Mouse (Mus musculus) erythroblast, adult 5-6 weeks (primary cell): Measurements from ENCODE around the gene St6gal1. TPM values are rescaled to one million over a fixed set of nuclear protein-coding genes. Genes with fewer than 3 reads are reported as not detected.
"Not testable (repeated sequence)": the region's sequence is repeated elsewhere in the genome, so short reads cannot be mapped to it uniquely, and the experiment has no call there.

Experiments
- ATAC-seq: replicated peaks from 2 replicates; pipeline ENCODE4 v1.8.0; 2016; ENCODE audit warnings: moderate number of reproducible peaks, mild to moderate bottlenecking, moderate TSS enrichment, inconsistent platforms; ENCODE audit not compliant: poor library complexity, low FRiP score, severe bottlenecking
- total RNA-seq, 2 experiments: library from RNA; stranded (forward) in 1 of 2; stranded (reverse) in 1 of 2; fragments of 150-400 nt in 1 of 2; fragments of 200-764, 138-1000 nt in 1 of 2; gene quantifications; 2 replicates each; pipeline versions ENCODE4 v1.2.3 to v1.2.4; 2015 to 2017; ENCODE audit warnings: low replicate concordance in 2 of 2

The St6gal1 gene
- total RNA-seq (2015; ENCODE audit: low replicate concordance): 0.77 and 0.84 TPM in 2 replicates
- total RNA-seq (2017; ENCODE audit: low replicate concordance): 1.1 and 1.4 TPM in 2 replicates

DNA sequence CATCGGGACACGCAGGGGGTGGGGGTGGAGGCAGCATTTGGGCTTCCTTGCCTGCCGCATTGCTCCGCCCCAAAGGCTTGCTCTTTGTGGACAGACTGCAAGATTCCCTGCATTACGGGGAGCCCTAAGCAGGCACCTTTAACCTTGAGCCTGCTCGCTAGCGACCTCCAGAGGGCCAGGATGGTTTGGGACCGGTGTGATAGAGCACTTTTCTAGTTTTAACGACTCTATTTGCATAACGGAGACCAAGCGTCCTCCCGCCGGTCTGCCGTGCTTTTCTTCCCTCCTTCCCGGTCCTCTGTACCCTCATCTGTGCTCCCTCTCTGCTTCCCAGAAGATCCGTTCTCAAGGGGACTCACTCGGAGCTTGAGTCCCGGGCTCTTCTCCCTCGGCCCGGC, at the start of gene St6gal1:
St6gal1 (plus strand) TSS at position 70 of the 398 bp plus-strand sequence.
- ATAC-seq: no peak

- ATAC-seq: no peak
These were observed 49.7 kb upstream of the St6gal1 start for GRCm38 (mm10) chr16:23174855-23175254.

DNA sequence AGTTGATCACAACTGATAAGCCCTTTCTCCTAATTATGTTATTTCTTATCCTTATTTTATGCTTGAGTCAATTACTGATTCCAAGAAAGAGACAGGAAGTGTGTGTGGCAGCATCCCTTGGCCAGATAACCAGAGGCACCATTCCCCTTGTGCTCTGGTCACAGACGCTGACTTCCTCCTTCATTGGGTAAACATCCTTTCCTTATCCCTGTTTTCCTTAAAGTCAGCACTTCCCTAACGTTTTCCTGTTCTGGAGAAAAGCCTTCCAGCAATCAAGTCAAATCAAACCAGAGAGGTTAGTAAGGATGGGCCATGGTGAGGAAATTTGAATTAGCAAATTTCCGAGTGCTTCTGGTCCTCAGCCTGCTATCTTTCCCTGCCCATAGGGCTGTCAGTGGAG, 48.6 kb upstream of the St6gal1 start:
- no peak for ATAC-seq

GRCm38 (mm10) chr16:23177856-23178255, 46.7 kb upstream of the St6gal1 start:
- no peak for ATAC-seq

DNA sequence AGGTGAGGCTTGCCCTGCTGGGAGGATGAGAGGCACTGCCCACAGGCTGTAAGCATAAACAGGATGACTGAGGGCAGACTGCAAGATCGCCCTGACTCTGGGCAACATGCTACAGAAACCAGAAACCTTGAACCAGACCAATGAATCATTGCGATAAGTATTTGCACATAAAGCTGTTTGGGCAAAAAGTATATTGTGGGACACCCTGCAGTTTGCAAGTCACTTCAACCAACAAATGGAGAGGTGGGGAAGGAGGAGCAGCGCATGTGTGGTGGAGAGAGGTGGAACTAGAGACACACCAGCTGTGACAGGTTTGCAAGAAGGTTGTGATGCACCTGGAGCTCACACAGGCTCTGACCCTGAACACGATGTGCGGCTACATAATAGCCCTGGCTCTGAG, 45.7 kb upstream of the St6gal1 start:
- ATAC-seq: no peak

GRCm38 (mm10) chr16:23179436-23179835, 45.1 kb upstream of the St6gal1 start:
- ATAC-seq: not testable (repeated sequence)

DNA sequence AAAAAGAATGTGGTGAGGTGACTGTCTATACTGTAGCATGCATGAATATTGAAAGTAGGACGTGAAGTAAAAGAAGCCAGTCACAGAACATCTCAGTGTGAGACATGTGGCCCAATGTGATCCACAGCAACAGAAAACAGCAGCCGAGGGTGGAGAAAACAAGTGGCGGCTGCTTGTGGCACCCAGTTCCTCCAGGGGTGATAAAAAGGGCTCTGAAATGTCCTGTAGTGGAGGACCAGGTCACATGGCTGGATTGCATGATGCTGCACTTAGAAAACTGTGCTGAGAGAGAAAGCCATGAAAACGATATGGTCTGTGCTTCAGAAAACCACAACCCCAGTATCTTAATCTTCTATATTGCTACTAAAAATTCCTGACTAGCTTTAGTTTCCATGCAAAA, 43.5 kb upstream of the St6gal1 start:
- no peak for ATAC-seq

DNA sequence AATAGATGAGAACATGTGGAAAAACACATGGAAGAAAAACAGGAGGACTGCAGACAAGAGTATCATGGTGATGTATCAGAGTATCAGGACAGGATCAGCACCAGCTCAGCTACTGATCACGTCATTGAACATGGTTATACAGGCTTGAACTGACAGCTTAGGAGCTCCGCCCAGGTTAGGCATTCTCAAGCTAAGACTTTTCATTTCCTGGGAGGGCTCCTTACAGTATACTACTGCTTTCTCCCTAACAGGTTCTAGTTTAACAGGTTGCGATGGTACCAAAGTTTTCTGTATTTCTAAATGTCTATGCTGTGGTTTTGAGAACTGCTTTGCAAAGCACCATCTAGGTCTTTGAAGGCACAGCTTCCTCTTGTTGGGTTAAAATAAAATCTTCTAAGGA, 43.1 kb upstream of the St6gal1 start:
- no peak for ATAC-seq

DNA sequence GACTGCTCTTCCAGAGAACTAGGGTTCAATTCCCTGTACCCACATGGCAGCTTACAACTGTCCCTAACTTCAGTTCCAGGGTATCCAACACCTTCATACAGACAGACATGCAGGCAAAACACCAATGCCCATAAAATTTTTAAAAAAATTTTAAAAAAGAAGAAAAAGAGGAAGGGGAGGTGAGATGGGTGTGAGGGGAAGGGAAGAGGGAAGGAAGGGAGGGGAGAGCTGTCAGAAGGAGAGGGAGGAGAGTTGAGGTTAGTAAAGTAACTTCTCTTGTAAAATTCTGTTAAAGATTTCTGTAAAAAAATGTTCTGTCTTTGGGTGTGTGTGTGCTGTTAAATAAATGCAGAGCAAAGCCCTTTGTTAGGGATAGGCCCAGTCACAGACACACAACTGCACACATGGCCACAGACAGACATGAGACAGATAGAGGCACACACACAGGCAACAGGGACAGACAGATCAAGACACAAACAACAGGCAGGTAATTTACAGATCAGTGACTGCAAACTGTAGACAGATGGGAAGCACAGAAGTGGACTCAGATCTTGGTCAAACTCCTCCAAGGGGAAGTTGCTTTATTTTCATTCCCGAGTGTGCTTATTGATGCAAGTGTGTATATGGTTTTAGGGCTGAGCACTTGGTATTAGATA, 42.5 kb upstream of the St6gal1 start:
- no peak for ATAC-seq

GRCm38 (mm10) chr16:23185824-23186223, 38.7 kb upstream of the St6gal1 start:
- ATAC-seq: no peak

GRCm38 (mm10) chr16:23186418-23186817, 38.1 kb upstream of the St6gal1 start:
- no peak for ATAC-seq

GRCm38 (mm10) chr16:23187983-23188382, 36.6 kb upstream of the St6gal1 start:
- no peak for ATAC-seq

DNA sequence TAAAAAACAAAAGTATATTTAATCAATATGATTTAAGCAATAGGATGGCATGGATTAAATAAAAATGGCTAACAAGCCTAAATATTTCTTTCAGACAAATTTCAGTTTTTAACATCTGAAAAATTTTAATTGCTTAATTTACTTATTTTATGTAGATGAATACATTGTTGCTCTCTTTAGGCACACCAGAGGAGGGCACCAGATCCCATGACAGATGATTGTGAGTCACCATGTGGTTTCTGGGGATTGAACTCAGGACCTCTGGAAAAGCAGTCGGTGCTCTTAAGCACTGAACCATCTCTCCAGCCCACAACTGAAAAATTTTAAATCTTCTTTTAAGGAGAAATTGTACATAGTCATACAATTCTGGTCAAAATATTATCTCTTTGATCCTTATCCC, 34.9 kb upstream of the St6gal1 start:
- ATAC-seq: no peak

- no peak for ATAC-seq
These were observed 32.8 kb upstream of the St6gal1 start for GRCm38 (mm10) chr16:23191560-23192242.

DNA sequence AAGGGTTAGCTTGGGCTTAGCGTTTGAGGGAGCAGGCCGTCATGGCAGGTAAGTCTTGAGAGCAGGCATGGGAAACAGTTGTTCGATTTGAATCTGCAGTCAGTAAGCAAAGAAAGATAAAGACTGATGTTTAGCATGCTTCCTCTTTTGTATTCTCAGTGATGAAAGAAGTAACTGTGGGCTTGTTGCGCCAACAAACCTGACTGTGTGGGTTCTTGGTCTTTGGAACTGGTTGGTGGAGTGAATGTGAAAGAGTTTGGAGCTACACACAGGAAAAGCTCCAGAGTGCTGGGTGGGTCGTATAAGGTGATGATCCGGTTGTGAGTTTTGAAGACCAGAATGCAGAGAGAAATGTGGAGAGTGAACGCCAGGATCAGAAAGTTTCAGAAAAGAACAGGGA, 28.9 kb upstream of the St6gal1 start:
- ATAC-seq: no peak

GRCm38 (mm10) chr16:23196296-23196695, 28.2 kb upstream of the St6gal1 start:
- ATAC-seq: no peak

- ATAC-seq: no peak
These were observed 27.7 kb upstream of the St6gal1 start for GRCm38 (mm10) chr16:23196791-23197190.

DNA sequence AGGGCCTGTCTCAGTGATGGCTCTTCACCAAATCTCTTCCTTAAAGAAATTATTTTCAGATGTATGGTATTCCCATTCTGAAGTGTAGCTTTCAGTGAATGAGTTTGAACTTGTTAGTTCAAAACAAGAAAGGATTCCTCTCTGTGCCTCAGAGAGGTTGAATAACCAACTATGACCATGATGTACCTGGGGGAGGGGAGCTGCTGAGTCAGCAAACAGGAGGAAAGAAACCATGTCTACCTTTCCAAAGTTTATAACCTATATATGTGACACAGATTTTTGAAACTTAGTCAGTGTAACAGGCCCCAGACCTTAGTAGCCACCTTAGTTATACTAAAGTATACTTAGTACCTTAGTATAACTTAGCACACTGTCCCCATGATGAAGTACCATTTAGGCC, 23.0 kb upstream of the St6gal1 start:
- ATAC-seq: no peak

GRCm38 (mm10) chr16:23214314-23214713, 10.2 kb upstream of the St6gal1 start:
- ATAC-seq: no peak

GRCm38 (mm10) chr16:23215241-23215900, 9.2 kb upstream of the St6gal1 start:
- no peak for ATAC-seq

GRCm38 (mm10) chr16:23216366-23216765, 8.2 kb upstream of the St6gal1 start:
- no peak for ATAC-seq
